Mouse (Mus musculus) kidney, postnatal 14 days (tissue): ENCODE data around the gene Slc38a2.

ENCODE experiments used
- DNase-seq: peaks from one replicate; pipeline ENCODE4 v3.0.0; 2022; ENCODE audit warnings: mixed read lengths

Slc38a2 gene

GRCm38 (mm10) chr15:96717181-96717580 is 17.7 kb upstream of the Slc38a2 start:
- DNase-seq, result no peak

DNA sequence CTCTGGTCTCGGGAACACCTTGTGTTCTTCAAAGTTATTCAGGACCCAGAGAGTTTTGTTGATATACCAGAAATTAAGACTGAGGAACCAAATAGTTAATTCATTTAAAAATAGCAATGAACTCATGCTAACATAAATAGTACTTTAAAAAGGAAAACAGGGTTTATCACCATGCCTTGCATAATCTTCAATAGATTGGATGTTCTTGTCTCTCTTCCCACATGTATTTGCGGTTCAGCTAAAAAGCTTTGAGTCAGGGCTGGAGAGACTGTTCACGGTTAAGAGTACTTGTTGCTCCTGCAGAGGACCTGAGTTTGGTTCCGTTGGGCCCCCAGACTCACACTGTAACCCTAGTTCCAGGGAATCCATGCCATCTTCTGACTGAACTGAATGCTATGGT is 16.8 kb upstream of the Slc38a2 start:
- DNase-seq, result no peak

DNA sequence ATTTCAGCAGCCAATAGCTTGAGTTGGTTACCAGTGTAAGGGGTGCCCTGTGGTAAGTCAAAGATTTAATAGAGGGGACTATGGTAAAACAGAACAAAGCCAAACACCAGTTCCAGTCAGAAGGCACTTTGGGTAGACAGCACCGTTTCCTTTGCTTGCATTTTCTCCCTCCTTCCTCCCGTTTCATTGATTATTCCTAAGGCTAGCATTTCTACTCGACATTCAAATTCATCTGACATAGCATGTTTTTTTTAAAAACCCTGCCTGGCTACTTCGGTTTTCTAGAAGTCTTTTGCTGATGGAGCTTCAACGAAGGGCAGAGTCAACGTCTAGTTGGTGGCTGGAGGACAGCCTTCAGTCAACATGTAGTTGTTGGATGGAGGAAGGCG is 16.2 kb upstream of the Slc38a2 start:
- no peak for DNase-seq

DNA sequence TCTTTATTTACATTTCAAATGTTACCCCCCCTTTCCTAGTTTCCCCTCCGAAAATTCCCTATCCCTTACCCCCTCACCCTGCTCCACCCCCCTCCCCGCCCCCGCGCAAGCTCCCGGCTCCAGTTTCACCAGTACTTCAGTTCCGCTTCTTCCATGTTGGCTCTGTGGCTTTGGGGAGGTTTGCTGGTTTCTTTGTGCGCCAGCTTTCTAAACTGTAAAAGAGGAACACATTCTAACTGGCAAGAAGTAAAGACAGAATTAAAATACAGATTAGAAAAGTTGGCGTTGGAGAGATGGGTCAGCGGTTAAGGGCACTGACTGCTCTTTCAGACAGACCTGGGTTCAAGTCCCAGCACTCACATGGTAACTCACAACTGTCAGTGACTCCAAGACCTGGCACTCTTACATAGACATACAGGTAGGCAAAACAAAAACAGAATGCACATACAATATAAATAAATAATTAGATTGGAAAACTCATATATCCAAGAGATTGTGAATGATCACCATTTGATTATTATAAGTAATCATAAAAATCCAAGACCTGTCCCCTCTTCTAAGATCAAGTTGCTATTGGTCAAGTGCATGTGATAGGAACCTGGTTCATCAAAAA is 15.7 kb upstream of the Slc38a2 start:
- DNase-seq, result no peak

- DNase-seq, result no peak
Observed at GRCm38 (mm10) chr15:96714676-96715016, 15.1 kb upstream of the Slc38a2 start.

DNA sequence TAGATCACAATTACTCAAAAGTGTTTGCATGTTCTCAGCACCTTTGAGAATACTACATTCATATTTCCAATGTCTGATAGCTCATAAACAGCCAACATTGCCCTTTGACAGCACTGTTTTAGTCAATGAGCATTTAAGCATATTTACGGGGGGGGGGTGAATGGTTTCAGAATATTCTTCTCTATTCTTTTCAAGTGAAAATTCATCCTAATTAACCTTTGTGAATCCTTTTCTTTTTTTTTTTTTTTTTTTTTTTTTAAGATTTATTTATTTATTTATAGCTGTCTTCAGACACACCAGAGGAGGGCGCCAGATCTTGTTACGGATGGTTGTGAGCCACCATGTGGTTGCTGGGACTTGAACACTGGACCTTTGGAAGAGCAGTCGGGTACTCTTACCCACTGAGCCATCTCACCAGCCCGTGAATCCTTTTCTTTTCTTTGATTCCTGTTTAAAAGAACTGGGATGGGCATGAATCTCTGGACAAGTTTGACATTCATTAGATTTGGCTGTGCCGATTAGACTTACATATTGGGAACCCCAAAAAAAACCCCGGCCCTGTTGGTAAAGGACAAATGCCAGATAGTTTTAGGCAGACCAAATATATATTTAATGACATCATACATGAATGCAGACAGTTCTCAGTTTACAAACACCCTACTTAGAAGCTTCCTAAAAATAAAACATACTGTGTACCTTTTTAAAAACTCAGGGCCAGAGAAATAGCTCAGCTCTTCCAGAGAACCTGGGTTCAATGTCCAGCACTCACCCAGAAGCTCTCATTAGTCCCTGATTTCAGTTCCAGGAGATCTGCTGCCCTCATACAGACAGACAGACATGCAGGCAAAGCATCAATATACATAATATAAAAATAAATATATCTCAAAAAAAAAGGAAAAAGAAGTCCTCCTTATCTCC is 14.5 kb upstream of the Slc38a2 start:
- DNase-seq, result no peak

DNA sequence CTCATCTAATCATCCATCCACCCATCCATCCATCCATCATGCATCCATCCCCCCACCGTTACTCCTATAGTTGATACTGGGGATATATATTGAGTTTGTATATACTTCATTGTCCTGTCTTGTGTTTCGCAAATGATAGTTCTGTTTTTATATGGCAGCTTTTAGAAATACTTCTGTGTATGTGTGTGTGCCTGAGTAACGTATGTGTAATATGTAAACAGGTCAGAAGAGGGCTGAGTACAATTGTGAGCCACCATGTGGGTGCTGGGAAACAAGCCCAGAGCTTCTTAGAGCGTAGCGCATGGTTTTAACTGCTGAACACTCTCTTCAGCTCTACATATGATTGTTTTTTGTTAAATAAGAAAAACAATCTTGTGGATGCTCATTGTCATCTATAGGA is 12.8 kb upstream of the Slc38a2 start:
- no peak for DNase-seq

DNA sequence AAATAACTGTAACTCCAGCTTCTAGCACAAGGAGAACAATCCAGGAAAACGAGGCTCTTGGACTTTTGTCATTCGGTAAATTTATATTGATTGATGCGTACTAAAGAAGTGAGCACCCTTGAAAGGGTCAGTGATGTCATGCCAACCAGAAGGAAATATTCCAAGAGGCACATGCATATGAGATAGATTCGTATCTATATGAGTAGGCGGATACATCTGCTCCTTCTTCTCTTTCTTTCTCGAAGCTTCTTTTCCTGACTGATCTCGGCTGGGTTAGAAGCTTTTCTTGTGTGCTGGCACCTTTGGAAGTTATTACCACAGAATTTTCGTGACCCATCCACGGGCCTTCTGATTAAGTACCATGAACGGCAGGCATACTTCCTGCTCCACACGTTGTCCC is 12.1 kb upstream of the Slc38a2 start:
- no peak for DNase-seq

- no peak for DNase-seq
Observed at GRCm38 (mm10) chr15:96710352-96711114, 11.0 kb upstream of the Slc38a2 start.

- peak; percentile 99 for DNase-seq
Observed at GRCm38 (mm10) chr15:96709491-96710351, 10.2 kb upstream of the Slc38a2 start.

- DNase-seq, result no peak
Observed at GRCm38 (mm10) chr15:96708976-96709490, 9.5 kb upstream of the Slc38a2 start.

- no peak for DNase-seq
Observed at GRCm38 (mm10) chr15:96708428-96708827, 8.9 kb upstream of the Slc38a2 start.

DNA sequence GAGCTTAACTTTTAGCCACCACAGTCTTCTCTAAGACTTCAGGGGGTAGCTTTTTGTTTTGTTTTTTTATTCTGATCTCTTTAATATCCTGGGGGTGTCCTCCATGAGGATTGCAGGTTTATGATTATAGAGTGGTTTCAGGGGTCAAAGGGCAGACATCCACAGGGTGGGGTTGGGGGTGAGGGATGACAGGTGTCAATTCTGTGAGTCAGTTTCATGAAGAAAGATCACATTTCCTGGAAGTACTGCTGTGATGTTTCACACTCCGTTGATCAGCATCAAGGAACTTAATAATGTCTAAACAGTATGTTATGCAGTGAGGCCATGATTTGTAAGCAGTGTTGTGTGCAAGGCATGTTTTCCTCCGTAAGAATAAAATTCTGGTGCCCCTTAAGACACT is 8.4 kb upstream of the Slc38a2 start:
- no peak for DNase-seq

DNA sequence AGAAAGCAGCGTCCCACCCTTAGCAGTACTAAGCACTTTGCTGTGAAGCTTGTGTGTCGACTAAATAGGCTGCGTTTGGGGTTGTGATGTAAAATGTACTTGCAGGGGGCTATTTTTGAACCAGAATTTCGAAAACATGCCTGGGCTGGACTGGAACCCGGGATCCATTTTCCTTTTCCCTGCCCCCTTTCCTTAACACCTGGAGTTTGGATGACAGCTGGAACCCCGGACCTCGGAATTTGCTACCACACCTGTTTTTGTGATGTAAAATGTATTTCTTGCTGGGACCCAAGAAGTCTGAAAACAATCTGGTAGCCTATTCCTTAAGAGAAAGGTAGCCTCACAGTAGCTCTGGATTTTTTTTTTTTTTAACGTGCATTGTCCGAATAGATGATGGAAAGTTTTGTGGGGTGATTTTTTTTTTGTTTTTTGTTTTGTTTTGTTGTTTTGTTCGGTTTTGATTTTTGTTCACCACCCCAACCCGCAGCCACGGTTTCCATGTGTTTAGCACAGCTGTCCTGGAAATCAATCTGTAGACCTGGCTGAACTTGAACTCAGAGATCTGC is 3.0 kb upstream of the Slc38a2 start:
- DNase-seq, result no peak

DNA sequence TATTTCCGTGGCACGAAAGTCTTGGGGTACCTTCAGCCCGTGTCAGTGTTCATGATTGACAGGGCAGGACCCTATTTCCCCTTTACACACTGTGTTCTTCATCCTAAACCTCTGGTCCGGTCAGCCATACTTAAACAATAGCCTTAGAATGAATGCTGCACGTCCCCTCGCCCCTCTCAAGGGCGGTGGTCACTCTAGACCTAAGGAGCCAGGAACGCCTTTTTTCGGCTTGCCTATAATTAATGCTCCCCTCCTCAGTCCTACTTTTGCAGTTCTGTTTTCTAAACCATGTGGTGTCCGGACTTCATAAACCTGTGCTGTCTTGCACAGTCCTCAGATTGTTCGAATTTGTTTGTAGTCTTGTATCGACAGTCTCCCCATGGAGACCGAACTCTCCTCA is 1.2 kb upstream of the Slc38a2 start:
- no peak for DNase-seq

GRCm38 (mm10) chr15:96698658-96699448 is 677 bp downstream of the Slc38a2 start:
- peak; percentile 91 for DNase-seq

DNA sequence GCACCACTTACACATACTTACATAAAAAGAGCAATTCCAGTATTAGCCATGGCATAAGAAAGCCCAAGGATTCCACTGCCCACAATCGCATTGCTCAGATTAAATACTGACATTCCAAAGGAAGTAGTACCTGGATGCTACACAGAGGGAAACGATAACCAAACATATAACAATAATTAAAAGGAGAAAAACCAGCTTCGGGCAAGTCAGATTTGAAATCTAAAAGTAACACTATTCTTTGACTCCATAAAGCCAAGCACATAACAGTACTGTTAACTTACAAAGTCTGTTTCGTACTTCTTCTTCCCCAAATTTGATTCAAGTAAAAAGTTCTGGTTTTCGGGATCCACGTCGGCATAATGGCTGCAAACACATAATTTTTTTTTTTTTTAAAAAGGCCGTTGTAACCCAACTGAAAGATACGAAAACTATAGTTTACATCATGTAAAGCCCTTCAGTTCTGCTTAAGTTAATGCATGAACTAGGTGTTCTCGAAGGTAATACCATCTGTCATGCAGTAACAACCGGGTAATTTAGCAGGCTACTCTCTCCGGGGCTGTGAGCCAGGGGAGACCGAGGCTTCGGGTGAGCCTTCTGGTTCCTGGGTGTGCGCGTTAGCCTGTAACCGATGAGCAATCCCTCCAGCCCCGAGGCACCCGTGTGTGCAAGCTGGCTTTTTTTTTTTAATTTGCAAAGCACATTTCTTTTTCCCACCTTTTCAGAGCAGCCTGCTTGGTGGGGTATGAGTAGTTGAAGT is 1.5 kb downstream of the Slc38a2 start:
- no peak for DNase-seq

DNA sequence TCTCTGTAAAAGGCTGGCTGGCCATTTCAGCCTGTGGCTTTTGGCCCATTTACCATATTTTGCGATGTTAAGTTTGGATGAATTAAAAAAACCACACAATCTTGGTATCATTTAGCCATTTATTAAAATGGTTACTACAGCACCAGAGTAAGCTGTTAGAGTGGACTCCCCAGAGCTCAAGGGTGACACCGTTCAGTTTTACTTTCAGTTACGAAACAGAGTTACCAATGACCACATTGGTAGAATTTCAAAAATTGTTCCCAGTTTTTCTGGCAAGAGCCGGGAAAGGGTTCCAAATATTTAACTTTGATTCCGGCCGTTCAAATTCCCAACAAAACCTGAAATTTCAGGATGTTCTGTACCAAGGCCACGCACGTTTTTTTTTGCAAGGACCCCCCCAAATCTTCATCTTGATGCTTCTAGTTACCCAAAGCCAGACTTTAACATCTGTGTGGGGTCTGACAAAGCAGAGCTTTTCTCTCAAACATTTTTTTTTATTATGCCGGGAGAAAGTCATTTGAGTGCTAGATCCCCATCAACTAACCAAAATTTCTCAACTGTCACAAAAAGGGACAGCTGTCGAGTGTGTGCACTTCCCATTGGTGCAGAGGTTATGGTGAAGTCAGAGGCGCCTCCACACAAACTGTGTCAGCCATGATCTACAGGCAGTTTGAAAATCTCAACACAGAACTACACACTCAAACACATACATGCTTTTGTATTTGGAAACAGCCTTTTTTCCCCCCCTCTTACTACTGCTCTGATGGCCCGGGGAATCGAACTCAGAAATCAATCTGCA is 2.8 kb downstream of the Slc38a2 start:
- DNase-seq, result no peak
